ENCODE assay signal across 19 mouse cellular contexts in genomic region chr12:39558491-39558890, GRCm38 (mm10).
A peak's percentile ranks its signal among the peaks of the same experiment; 100 is the strongest.
DNase-seq lines count a peak whose midpoint lies in the region; ATAC-seq and TF ChIP-seq lines count a peak whose summit lies in the region.
"Had no signal": no experiment of that assay in that cellular context is flagged by ENCODE, and none has a peak within 500 bp of the region (broad histone marks: within the 10 kb centered on the region; RNA-seq: fewer than 3 reads in every experiment).

No protein-coding gene starts in this region.

- no peaks in the 10 kb centered on the region for H3K36me3 ChIP-seq in lung, postnatal 0 days (ENCODE audit: insufficient read depth, low read length)
- H3K36me3 ChIP-seq: hindbrain, embryonic 12.5 days; limb, embryonic 12.5 days; midbrain, embryonic 10.5 days had no signal

- WGBS in lung, postnatal 0 days: 95% methylated on average over 3 of the region's 3 CpGs

- no peaks in the 10 kb centered on the region for H3K27me3 ChIP-seq in lung, postnatal 0 days (replicated peaks; ENCODE audit: insufficient read depth, low read length)
- H3K27me3 ChIP-seq: hindbrain, embryonic 12.5 days; limb, embryonic 12.5 days had no signal

- TF ChIP-seq CTCF in lung, postnatal 0 days (IDR thresholded peaks at IDR 0.05): no peak

- no peak for TF ChIP-seq EP300 in lung, postnatal 0 days (IDR thresholded peaks at IDR 0.05)

- no peak overlapping the region for H3K4me2 ChIP-seq in lung, postnatal 0 days (replicated peaks; ENCODE audit: low read depth, low read length)
- H3K4me2 ChIP-seq: hindbrain, embryonic 12.5 days; limb, embryonic 12.5 days had no signal

- no peak overlapping the region for H3K9ac ChIP-seq in lung, postnatal 0 days (replicated peaks; ENCODE audit: low read depth)
- H3K9ac ChIP-seq: hindbrain, embryonic 12.5 days; limb, embryonic 12.5 days; liver, postnatal 0 days had no signal

- no peak for ATAC-seq in lung, postnatal 0 days
- ATAC-seq: intestine, embryonic 16.5 days; liver, postnatal 0 days had no signal

- no peak overlapping the region for H3K4me3 ChIP-seq in lung, postnatal 0 days (ENCODE audit: low read depth, low read length)
- H3K4me3 ChIP-seq: hindbrain, embryonic 12.5 days; layer of hippocampus, adult 2 months; limb, embryonic 12.5 days; midbrain, embryonic 10.5 days had no signal

- no peaks in the 10 kb centered on the region for H3K9me3 ChIP-seq in lung, postnatal 0 days (ENCODE audit: low read length)
- H3K9me3 ChIP-seq: hindbrain, embryonic 12.5 days; limb, embryonic 12.5 days; midbrain, embryonic 10.5 days had no signal

- no peak overlapping the region for H3K27ac ChIP-seq in lung, postnatal 0 days (ENCODE audit: low read length)
- H3K27ac ChIP-seq: hindbrain, embryonic 12.5 days; kidney, postnatal 0 days; layer of hippocampus, adult 2 months; limb, embryonic 12.5 days; midbrain, embryonic 10.5 days had no signal

- peak; percentile 2 for DNase-seq in lung, postnatal 0 days (ENCODE audit: low spot score)
- no peak for DNase-seq in lung, postnatal 14 days
- DNase-seq in ZHBTc4 (ENCODE audit: low read depth, low spot score): peak; percentile 8
- peak; percentile 36 for DNase-seq in forelimb bud, embryonic 11.5 days (ENCODE audit: low read depth, low spot score)
- DNase-seq in right cerebral cortex, postnatal 14 days: no peak
- no peak for DNase-seq in kidney, adult 9 months
- DNase-seq in thymus, postnatal 25 days: no peak
- DNase-seq: adrenal gland, adult 2 months; cerebellum, adult 2 months; gastrocnemius, postnatal 14 days; liver, postnatal 0 days; lung, postnatal 36 days; right cerebral cortex, postnatal 4 days had no signal

- H3K4me1 ChIP-seq in lung, postnatal 0 days (ENCODE audit: insufficient read depth, low read depth, low read length): no peaks in the 10 kb centered on the region
- H3K4me1 ChIP-seq: hindbrain, embryonic 12.5 days; limb, embryonic 12.5 days; midbrain, embryonic 10.5 days had no signal

Comparison
In these comparisons a context has a peak if more than half of its experiments do, and no peak if none do; other contexts are left out.
1. DNase-seq: peak in lung, postnatal 0 days (single experiment), ZHBTc4 (single experiment) and forelimb bud, embryonic 11.5 days (single experiment); none in lung, postnatal 14 days (single experiment), right cerebral cortex, postnatal 14 days (single experiment), kidney, adult 9 months (single experiment) and thymus, postnatal 25 days (single experiment).